Mouse (Mus musculus) G1E (cell line): ENCODE data around the gene Fgfr2. TPM values are rescaled to one million over a fixed set of nuclear protein-coding genes. Genes with fewer than 3 reads are reported as not detected.

ENCODE experiments used
- ATAC-seq: 2 replicates; pipeline ENCODE4 v1.8.0; 2016; ENCODE audit warnings: mild to moderate bottlenecking; ENCODE audit not compliant: insufficient number of reproducible peaks, poor library complexity, low FRiP score, severe bottlenecking; ENCODE audit errors: extremely low read depth
- DNase-seq: peaks from one replicate; pipeline ENCODE4 v3.0.0; 2012; ENCODE audit warnings: low spot score
- H3K27me3 ChIP-seq: 2 replicates; pipeline ENCODE4 v1.6.1; 2012; ENCODE audit warnings: mild to moderate bottlenecking, low read length, inconsistent platforms; ENCODE audit not compliant: insufficient read depth
- H3K36me3 ChIP-seq: replicated peaks from 2 replicates; pipeline ENCODE3; 2012; ENCODE audit warnings: mild to moderate bottlenecking, inconsistent platforms
- H3K4me1 ChIP-seq: 2 replicates; pipeline ENCODE4 v1.6.1; 2012; ENCODE audit warnings: low read depth, low read length, inconsistent platforms, mixed read lengths; ENCODE audit not compliant: insufficient read depth
- H3K4me3 ChIP-seq: 2 replicates; pipeline ENCODE4 v1.5.1; 2012; ENCODE audit warnings: low read depth, mild to moderate bottlenecking, inconsistent platforms, low read length, moderate library complexity, mixed read lengths
- H3K9me3 ChIP-seq: replicated peaks from 2 replicates; pipeline ENCODE4 v1.6.1; 2012; ENCODE audit warnings: inconsistent platforms
- CTCF ChIP-seq: IDR thresholded peaks from 2 replicates; pipeline ENCODE4 v1.5.1; 2012; ENCODE audit warnings: low read depth, low read length, inconsistent platforms, mixed read lengths
- GATA1 ChIP-seq: IDR thresholded peaks from 2 replicates; pipeline ENCODE4 v1.6.1; 2012; ENCODE audit warnings: borderline replicate concordance, low read length, inconsistent platforms, mixed read lengths
- GATA2 ChIP-seq: IDR thresholded peaks from 2 replicates; pipeline ENCODE4 v1.6.1; 2012; ENCODE audit warnings: low read depth, low read length, inconsistent platforms, borderline replicate concordance
- POLR2AphosphoS5 ChIP-seq: IDR thresholded peaks from 2 replicates; pipeline ENCODE4 v1.6.1; 2012; ENCODE audit warnings: low read depth, low read length, inconsistent platforms; ENCODE audit not compliant: insufficient replicate concordance
- TAL1 ChIP-seq: conservative IDR thresholded peaks from 2 replicates; pipeline ENCODE4 v1.6.1; 2012; ENCODE audit warnings: low read depth, low read length, inconsistent platforms, mixed read lengths
- polyA plus RNA-seq: library from polyadenylated mRNA; stranded (reverse); fragments of >175 nt; gene quantifications from 2 replicates; pipeline ENCODE4 v1.2.3, GENCODE M21; 2012
- total RNA-seq, 2 experiments: library from RNA; stranded (forward) in 1 of 2; stranded (reverse) in 1 of 2; fragments of 200-1000 nt in 1 of 2; fragments of >200 nt in 1 of 2; fragmentation: Nextera tagmentation in 1 of 2; gene quantifications; 2 replicates each; pipeline ENCODE4 v1.2.3; 2014 to 2017

The Fgfr2 gene
- total and polyA plus RNA-seq, 3 experiments: 0.22 TPM; not detected in 2

DNA sequence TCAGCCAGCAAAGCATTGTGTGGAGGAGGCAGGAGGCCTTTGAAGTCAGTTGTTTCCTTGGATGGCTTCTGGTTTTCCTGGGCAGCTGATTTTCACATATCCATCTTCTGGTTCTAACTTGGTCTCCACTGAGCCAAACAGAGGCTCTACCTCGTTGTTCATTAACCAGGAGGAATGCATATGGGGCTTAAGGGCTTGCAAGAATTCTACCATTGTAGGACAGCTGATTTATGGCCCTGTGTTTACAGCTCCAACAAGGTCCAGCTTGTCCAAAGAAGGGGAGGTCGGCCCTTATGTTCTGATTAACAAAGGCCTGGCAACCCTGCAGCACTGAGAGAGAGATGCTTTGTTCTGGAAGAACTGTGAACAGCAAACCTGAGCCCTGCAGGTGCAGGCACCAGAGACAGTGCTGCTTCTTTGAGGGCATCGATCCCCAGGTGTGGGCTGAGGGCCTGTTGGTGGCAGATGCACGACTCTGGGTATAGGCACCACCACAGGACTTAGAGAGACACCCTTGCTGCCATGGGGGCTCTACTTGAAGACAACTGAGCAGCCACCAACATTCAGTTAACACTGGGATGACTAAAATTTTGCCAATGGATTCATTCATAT lies 2787.6 kb downstream of the Fgfr2 start:
- TF ChIP-seq TAL1 (no peak), GATA1 (no peak), POLR2AphosphoS5 (no peak), GATA2 (no peak), CTCF (no peak)
- Histone ChIP-seq H3K9me3 (peaks cover 39% of the 10 kb centered on the region), H3K27me3 (no peaks in the 10 kb centered on the region), H3K4me3 (no peak overlapping the region), H3K36me3 (no peaks in the 10 kb centered on the region), H3K4me1 (no peaks in the 10 kb centered on the region)
- DNase-seq: no peak
- ATAC-seq: no peak

DNA sequence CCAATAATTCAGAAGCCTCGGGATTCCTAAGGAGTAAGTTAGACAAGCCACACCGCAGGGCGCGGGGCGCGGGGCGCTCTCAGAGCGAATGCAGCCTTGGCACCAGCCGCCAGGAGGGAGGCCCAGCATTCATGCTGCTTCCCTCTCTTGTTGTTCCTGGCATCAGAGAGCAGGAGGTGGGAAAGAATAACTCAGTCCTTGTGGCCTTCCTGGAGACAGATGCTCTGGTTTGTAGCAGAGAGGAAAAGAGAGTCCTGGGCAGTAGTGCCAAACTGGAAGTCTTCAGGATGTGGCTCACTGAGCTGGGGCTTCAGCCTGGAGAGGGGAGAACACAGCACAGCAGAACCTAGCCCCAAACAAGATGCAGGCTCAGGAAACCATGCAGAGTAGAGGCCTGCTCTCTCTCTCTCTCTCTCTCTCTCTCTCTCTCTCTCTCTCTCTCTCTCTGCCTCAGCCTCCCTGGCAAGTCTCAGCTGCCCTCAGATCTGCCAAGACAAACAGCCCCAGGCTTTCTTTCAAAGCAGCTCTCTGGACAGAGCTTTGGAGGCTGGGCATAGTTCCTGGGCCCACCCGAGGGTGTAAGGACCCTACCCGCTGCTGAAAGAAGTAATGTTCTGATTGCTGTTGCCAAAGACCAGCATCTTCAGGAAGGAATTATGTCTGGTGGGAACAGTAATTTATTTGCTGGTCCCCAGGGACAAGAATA lies 2790.5 kb downstream of the Fgfr2 start:
- no peak for TF ChIP-seq GATA2
- no peak for TF ChIP-seq TAL1
- TF ChIP-seq CTCF: no peak
- no peak for TF ChIP-seq GATA1
- no peak for TF ChIP-seq POLR2AphosphoS5

DNA sequence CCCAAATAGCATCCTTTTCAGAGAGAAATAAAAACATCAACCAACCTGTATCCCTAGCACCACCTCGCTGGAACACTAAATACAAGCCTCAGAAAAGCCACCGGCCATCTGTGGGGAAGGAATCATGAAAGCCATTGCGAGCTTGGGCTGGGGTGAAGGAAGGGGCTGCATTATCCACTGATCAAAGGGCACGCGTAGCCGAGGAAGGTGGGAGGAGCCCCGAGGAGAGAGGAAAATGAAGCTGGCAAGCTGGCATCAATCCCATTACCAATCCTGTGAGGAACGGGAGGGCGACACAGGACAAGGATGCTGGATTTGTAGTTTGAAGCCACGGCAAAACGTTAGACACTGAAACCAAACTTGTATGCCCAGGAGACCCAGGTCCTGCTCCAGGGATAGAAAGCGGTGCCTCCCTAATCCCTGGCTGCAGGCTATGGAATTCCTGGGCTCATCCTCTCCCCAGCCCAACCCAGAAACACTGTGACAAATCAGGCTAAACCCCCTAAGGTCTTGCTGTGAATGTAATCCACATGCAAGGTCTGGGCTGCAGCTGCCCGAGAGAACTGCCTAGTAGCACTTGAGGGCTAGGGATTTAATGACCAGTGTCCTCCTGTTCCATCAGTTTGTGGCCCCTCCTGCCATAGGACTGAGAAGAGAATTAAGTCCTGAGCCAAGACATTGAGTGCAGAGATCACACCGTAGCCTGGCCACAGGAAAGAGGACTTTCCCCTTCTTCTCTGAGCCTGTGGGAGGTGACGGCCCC lies 2795.4 kb downstream of the Fgfr2 start:
- Histone ChIP-seq H3K27me3 (no peaks in the 10 kb centered on the region), H3K9me3 (peaks cover 65% of the 10 kb centered on the region), H3K36me3 (no peaks in the 10 kb centered on the region), H3K4me1 (no peaks in the 10 kb centered on the region), H3K4me3 (no peak overlapping the region)
- TF ChIP-seq GATA1: no peak
- TF ChIP-seq CTCF: no peak
- no peak for TF ChIP-seq TAL1
- no peak for TF ChIP-seq POLR2AphosphoS5
- no peak for TF ChIP-seq GATA2
- ATAC-seq (no peak), DNase-seq (no peak)

More for the DNA sequence above, 2790.5 kb downstream of the Fgfr2 start:
- Histone ChIP-seq H3K4me3 (no peak overlapping the region), H3K36me3 (no peaks in the 10 kb centered on the region), H3K4me1 (no peaks in the 10 kb centered on the region), H3K27me3 (no peaks in the 10 kb centered on the region), H3K9me3 (peaks cover 50% of the 10 kb centered on the region)
- DNase-seq: no peak
- no peak for ATAC-seq

DNA sequence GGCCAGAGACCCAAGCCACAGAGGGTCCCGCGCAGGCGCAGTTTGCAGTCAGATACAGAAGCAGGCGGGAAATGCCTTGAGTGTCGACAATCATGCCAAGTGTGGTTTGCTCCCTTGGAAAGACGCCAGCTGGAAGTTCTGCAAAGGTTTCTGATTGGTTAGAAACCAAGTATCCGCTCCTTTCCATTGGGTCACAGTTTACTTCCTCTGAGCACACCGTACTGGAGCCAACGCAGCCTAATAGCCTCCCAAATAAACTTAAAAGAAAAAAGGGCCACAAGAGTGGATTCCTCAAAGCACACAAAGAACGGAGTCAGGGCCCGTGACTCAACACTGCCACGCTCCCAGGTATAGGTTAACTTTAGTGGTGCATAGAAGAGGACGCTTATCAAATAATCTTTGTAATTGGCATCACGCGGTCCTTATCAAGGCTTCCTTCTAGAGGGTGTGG lies 2797.1 kb downstream of the Fgfr2 start:
- DNase-seq: no peak
- Histone ChIP-seq H3K9me3 (peaks cover 64% of the 10 kb centered on the region), H3K4me1 (no peaks in the 10 kb centered on the region), H3K36me3 (no peaks in the 10 kb centered on the region), H3K27me3 (no peaks in the 10 kb centered on the region), H3K4me3 (no peak overlapping the region)
- TF ChIP-seq CTCF (no peak), POLR2AphosphoS5 (no peak), GATA2 (no peak), GATA1 (no peak), TAL1 (no peak)
- ATAC-seq: no peak

DNA sequence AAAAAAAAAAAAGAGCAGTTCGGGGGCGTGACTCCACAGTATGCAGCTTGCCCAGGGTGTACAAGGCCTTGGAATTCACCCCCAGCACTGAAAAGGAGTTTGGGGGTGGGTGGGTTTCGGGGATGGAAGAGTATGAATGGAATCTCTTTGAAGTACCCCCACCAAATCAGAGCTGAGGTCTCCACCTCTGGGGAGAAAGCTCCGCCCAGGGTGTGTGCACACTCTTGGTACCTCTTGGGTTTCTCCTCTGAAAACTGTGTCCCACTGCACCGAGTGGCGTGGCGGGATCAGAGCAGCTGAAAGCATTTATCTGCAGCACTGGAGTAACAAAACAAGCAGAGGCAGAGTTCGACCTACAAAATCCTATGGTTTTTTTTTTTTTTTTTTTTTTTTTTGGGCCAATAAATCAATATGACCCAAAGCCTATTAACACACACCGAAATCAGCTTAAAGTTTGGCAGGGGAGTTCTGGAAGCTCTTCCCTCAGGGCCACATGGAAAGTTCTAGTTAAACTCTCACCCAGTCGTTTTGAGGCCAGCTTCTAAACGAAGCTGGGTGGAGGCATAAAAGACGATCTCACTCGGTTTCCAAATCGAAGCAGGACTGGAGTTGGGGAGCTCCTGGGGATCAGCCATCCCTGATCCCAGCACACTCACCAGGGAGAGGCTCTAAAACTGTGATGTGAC lies 2798.3 kb downstream of the Fgfr2 start:
- H3K27me3 ChIP-seq: no peaks in the 10 kb centered on the region
- no peaks in the 10 kb centered on the region for H3K36me3 ChIP-seq
- H3K4me1 ChIP-seq: no peaks in the 10 kb centered on the region
- no peak overlapping the region for H3K4me3 ChIP-seq
- H3K9me3 ChIP-seq: peaks cover 66% of the 10 kb centered on the region
- ATAC-seq: no peak
- TF ChIP-seq POLR2AphosphoS5 (no peak), TAL1 (no peak), GATA1 (no peak), CTCF (no peak), GATA2 (no peak)
- DNase-seq: no peak

DNA sequence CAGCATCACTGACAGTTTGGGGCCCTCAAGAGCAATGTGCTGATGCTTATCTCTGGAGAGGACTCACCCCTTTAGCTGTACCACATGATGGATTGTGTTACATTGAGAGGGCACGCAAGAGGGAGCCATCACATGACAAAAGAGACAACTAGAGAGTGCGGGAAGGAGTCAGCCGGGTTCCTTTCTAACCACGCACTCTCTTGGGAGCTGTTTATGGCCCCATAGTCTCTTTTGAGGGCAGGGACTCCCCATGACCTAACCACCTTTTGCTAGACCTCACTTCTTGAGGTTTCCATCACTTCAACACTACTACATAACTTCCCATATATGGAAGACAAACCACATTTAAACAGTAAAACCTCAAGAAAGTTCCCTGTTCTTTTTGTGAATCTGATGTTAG lies 2799.4 kb downstream of the Fgfr2 start:
- TF ChIP-seq GATA1 (no peak), GATA2 (no peak), CTCF (no peak), TAL1 (no peak), POLR2AphosphoS5 (no peak)
- DNase-seq (no peak), ATAC-seq (no peak)
- H3K4me1 ChIP-seq: no peaks in the 10 kb centered on the region
- H3K4me3 ChIP-seq: no peak overlapping the region
- peaks cover 66% of the 10 kb centered on the region for H3K9me3 ChIP-seq
- no peaks in the 10 kb centered on the region for H3K27me3 ChIP-seq
- H3K36me3 ChIP-seq: no peaks in the 10 kb centered on the region
